Comparison of ENCODE assay signal across 10 mouse cellular contexts in the genomic region with DNA sequence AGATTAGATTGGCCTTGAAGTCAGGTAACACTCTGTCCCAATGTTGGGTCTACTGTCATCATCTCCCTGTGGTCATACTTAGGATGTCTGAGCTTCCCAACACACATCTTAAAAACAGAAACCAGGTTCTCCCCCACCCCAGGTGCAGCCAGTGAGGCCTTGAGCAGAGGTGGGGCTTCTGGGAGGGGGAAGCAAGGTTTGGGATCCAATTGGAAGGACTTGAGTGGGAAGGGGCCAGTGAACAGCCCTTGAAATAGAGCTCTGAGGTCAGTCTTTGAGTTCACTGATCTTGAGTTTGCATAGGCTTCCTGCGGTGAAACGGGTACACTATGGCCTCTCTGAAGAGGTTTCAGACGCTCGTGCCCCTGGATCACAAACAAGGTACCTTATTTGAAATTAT. TPM values are rescaled to one million over a fixed set of nuclear protein-coding genes. Genes with fewer than 3 reads are reported as not detected.
DNase-seq lines count a peak whose midpoint lies in the region; ATAC-seq and TF ChIP-seq lines count a peak whose summit lies in the region.
"Had no signal": no experiment of that assay in that cellular context is flagged by ENCODE, and none has a peak within 500 bp of the region (broad histone marks: within the 10 kb centered on the region; RNA-seq: fewer than 3 reads in every experiment).

Gene Gm20509, plus strand, starts transcription at position 290 of the 400 bp plus-strand sequence.

- 95% methylated on average over 4 of the region's 4 CpGs for WGBS in heart, embryonic 12.5 days
- 93% methylated on average over 4 of the region's 4 CpGs for WGBS in forebrain, embryonic 16.5 days
- 78% methylated on average over 4 of the region's 4 CpGs for WGBS in liver, embryonic 14.5 days (ENCODE audit: insufficient replicate concordance)

- intact Hi-C loops in heart, postnatal 10 days (cut with DNase I), result no loop called here

- TF ChIP-seq CTCF in ES-Bruce4 (IDR thresholded peaks at IDR 0.05; ENCODE audit: low read depth, low read length), result no peak
- TF ChIP-seq CTCF in liver, embryonic 14.5 days (IDR thresholded peaks at IDR 0.05; ENCODE audit: low read depth), result no peak

- H3K4me3 ChIP-seq in heart, embryonic 12.5 days, result peak within 1 kb of the TSS; percentile 55
- H3K4me3 ChIP-seq in ES-Bruce4 (ENCODE audit: low read depth, low read length), result peak within 1 kb of the TSS; percentile 63
- peak within 1 kb of the TSS; percentile 35 for H3K4me3 ChIP-seq in forebrain, embryonic 16.5 days (replicated peaks; ENCODE audit: low read length)
- peak within 1 kb of the TSS; percentile 8 to 36; a peak in 3 of 4 replicates for H3K4me3 ChIP-seq in liver, embryonic 14.5 days (ENCODE audit: insufficient read depth in 1 of 2, low read depth in 2 of 2, low read length in 2 of 2)

- H3K27me3 ChIP-seq in heart, embryonic 12.5 days (replicated peaks), result peaks cover 50% of the 10 kb centered on the region
- H3K27me3 ChIP-seq in ES-Bruce4 (ENCODE audit: control insufficient read depth, insufficient read depth, low read length, poor library complexity, severe bottlenecking), result peaks cover 4% of the 10 kb centered on the region; the same call in 1 of the 2 replicates
- peaks cover 25% of the 10 kb centered on the region for H3K27me3 ChIP-seq in forebrain, embryonic 16.5 days (replicated peaks; ENCODE audit: control insufficient read depth, insufficient read depth, low read length)
- peaks cover 16% of the 10 kb centered on the region for H3K27me3 ChIP-seq in liver, embryonic 14.5 days (ENCODE audit: control insufficient read depth, insufficient read depth, low read length)

- DNase-seq in heart, postnatal 10 days, result no peak
- no peak for DNase-seq in liver, embryonic 14.5 days (ENCODE audit: low read depth in 3 of 3, low spot score in 3 of 3)
- DNase-seq in adrenal gland, adult 18-20 months (ENCODE audit: low spot score in 2 of 2), result no peak
- no peak for DNase-seq in urinary bladder, postnatal 14 days (ENCODE audit: low spot score)
- DNase-seq: gastrocnemius, postnatal 25 days; thymus, postnatal 14 days had no signal

- no peak for ATAC-seq in heart, embryonic 12.5 days (ENCODE audit: insufficient number of reproducible peaks, low FRiP score)
- no peak for ATAC-seq in forebrain, embryonic 16.5 days
- no peak for ATAC-seq in liver, embryonic 14.5 days (ENCODE audit: insufficient read depth)
- no peak for ATAC-seq in granulocyte monocyte progenitor cell, adult 5-6 weeks (replicated peaks; ENCODE audit: poor library complexity, severe bottlenecking)

- no peak for TF ChIP-seq EP300 in ES-Bruce4 (IDR thresholded peaks at IDR 0.05; ENCODE audit: insufficient read depth, low read depth, low read length)
- TF ChIP-seq EP300 in liver, embryonic 14.5 days (IDR thresholded peaks at IDR 0.05; ENCODE audit: low read depth), result no peak

- H3K36me3 ChIP-seq in heart, embryonic 12.5 days, result no peaks in the 10 kb centered on the region
- no peaks in the 10 kb centered on the region for H3K36me3 ChIP-seq in ES-Bruce4 (ENCODE audit: control insufficient read depth, insufficient read depth, low read length, poor library complexity, severe bottlenecking)
- no peaks in the 10 kb centered on the region for H3K36me3 ChIP-seq in forebrain, embryonic 16.5 days (ENCODE audit: control insufficient read depth, insufficient read depth)
- H3K36me3 ChIP-seq in liver, embryonic 14.5 days (replicated peaks; ENCODE audit: control insufficient read depth, insufficient read depth, low read depth), result no peaks in the 10 kb centered on the region

- H3K4me1 ChIP-seq in heart, embryonic 12.5 days (replicated peaks), result peaks cover 7% of the 10 kb centered on the region
- H3K4me1 ChIP-seq in ES-Bruce4 (ENCODE audit: control insufficient read depth, insufficient read depth, low read length), result peaks cover 5% of the 10 kb centered on the region
- peaks cover 6% of the 10 kb centered on the region for H3K4me1 ChIP-seq in forebrain, embryonic 16.5 days (replicated peaks; ENCODE audit: control insufficient read depth, insufficient read depth, low read length)
- no peaks in the 10 kb centered on the region for H3K4me1 ChIP-seq in liver, embryonic 14.5 days (replicated peaks; ENCODE audit: control insufficient read depth in 2 of 2, insufficient read depth in 2 of 2, low read length in 1 of 2)

- no peaks in the 10 kb centered on the region for H3K9me3 ChIP-seq in heart, embryonic 12.5 days (replicated peaks)
- H3K9me3 ChIP-seq in ES-Bruce4 (replicated peaks; ENCODE audit: control insufficient read depth, insufficient read depth, low read length, poor library complexity, severe bottlenecking), result no peaks in the 10 kb centered on the region
- H3K9me3 ChIP-seq in forebrain, embryonic 16.5 days (ENCODE audit: control insufficient read depth, low read length), result no peaks in the 10 kb centered on the region
- no peaks in the 10 kb centered on the region for H3K9me3 ChIP-seq in liver, embryonic 14.5 days (ENCODE audit: control insufficient read depth, low read length)

- TF ChIP-seq POLR2A in ES-Bruce4 (IDR thresholded peaks at IDR 0.05; ENCODE audit: insufficient read depth, low read length), result no peak

- H3K9ac ChIP-seq in heart, embryonic 12.5 days, result peak within 1 kb of the TSS; percentile 71
- H3K9ac ChIP-seq in ES-Bruce4 (ENCODE audit: low read depth, poor library complexity, severe bottlenecking), result peak within 1 kb of the TSS; percentile 76
- H3K9ac ChIP-seq in forebrain, embryonic 16.5 days (replicated peaks; ENCODE audit: low read depth, low read length), result peak within 1 kb of the TSS; percentile 50
- no peak within 1 kb of the TSS for H3K9ac ChIP-seq in liver, embryonic 14.5 days (replicated peaks)

- H3K27ac ChIP-seq in heart, embryonic 12.5 days (ENCODE audit: poor library complexity, severe bottlenecking), result no peak within 1 kb of the TSS
- no peak within 1 kb of the TSS for H3K27ac ChIP-seq in ES-Bruce4 (ENCODE audit: insufficient read depth, low read length)
- H3K27ac ChIP-seq in forebrain, embryonic 16.5 days (ENCODE audit: low read length), result no peak within 1 kb of the TSS
- no peak within 1 kb of the TSS for H3K27ac ChIP-seq in liver, embryonic 14.5 days

- H3K4me2 ChIP-seq in heart, embryonic 12.5 days, result peak within 1 kb of the TSS; percentile 94
- H3K4me2 ChIP-seq in forebrain, embryonic 16.5 days (ENCODE audit: low read length), result peak within 1 kb of the TSS; percentile 60
- peak within 1 kb of the TSS; percentile 63 for H3K4me2 ChIP-seq in liver, embryonic 14.5 days (ENCODE audit: low read depth)

RNA-seq across cellular contexts. Expression of gene Gm20509, which starts in this region (rescaled TPM):
- polyA plus RNA-seq in heart, embryonic 12.5 days (2016; fragmentation: Nextera tagmentation; extraction: Ambion mirVana), result not detected in 2 replicates
- total RNA-seq in heart, postnatal 10 days (2021), result not detected
- polyA plus RNA-seq in ES-Bruce4 (2011; ENCODE audit: insufficient read depth, insufficient read length, low read depth, missing spikeins), result not detected in 2 replicates
- polyA plus RNA-seq in forebrain, embryonic 16.5 days (2015; fragmentation: Nextera tagmentation; extraction: Ambion mirVana), result not detected in 2 replicates
- not detected in 2 replicates for polyA plus RNA-seq in liver, embryonic 14.5 days (2012; rRNA removed)
- not detected in 2 replicates for polyA plus RNA-seq in liver, embryonic 14.5 days (2014; fragmentation: Nextera tagmentation; extraction: Ambion mirVana)
- not detected for total RNA-seq in adrenal gland, adult 18-20 months (2021)
- total RNA-seq in granulocyte monocyte progenitor cell, adult 5-6 weeks (2014; fragmentation: Nextera tagmentation), result not detected in 2 replicates
- total RNA-seq in granulocyte monocyte progenitor cell, adult 5-6 weeks (2017), result not detected in 2 replicates
- total RNA-seq: gastrocnemius, postnatal 25 days had no signal
